Mouse (Mus musculus) CH12.LX (cell line): Measurements from ENCODE around the gene Fam205c. TPM values are rescaled to one million over a fixed set of nuclear protein-coding genes. Genes with fewer than 3 reads are reported as not detected.

Experiments used
- DNase-seq: peaks from one replicate; pipeline ENCODE4 v3.0.0-alpha.2; 2013; ENCODE audit errors: extremely low read depth
- H3K27ac ChIP-seq: 2 replicates; pipeline ENCODE4 v1.5.1; 2012; ENCODE audit warnings: low read depth, mild to moderate bottlenecking, control low read depth, moderate library complexity; ENCODE audit not compliant: insufficient read depth
- H3K27me3 ChIP-seq: replicated peaks from 2 replicates; pipeline ENCODE3; 2012; ENCODE audit warnings: inconsistent platforms
- H3K36me3 ChIP-seq, 2 experiments: replicated peaks in 1 of 2; 2 replicates each; pipeline versions ENCODE3 to v1.6.1; 2012; ENCODE audit warnings: inconsistent platforms in 1 of 2, low read length in 1 of 2, mild to moderate bottlenecking in 1 of 2, mixed read lengths in 1 of 2, moderate library complexity in 1 of 2; ENCODE audit not compliant: control insufficient read depth in 1 of 2, insufficient read depth in 1 of 2
- H3K4me1 ChIP-seq, 2 experiments: 2 replicates each; pipeline ENCODE4 v1.6.1; 2012; ENCODE audit warnings: inconsistent platforms in 1 of 2, moderate library complexity in 1 of 2; ENCODE audit not compliant: insufficient read depth in 2 of 2, control insufficient read depth in 1 of 2
- H3K4me2 ChIP-seq: 2 replicates; pipeline ENCODE4 v1.6.1; 2012; ENCODE audit warnings: low read depth, mild to moderate bottlenecking, control low read depth; ENCODE audit not compliant: poor library complexity, insufficient read depth, severe bottlenecking
- H3K4me3 ChIP-seq, 3 experiments: fragments of 150-350 bp in 1 of 3; sonication (generic) in 1 of 3; replicated peaks in 1 of 3; 2 replicates each; pipeline versions ENCODE3 to v1.5.1; 2011 to 2012; ENCODE audit warnings: low read depth in 2 of 3, low read length in 2 of 3, mild to moderate bottlenecking in 2 of 3, moderate library complexity in 2 of 3, control low read depth in 1 of 3, improper control_type of control experiment in 1 of 3, inconsistent platforms in 1 of 3, mixed read lengths in 1 of 3; ENCODE audit not compliant: poor library complexity in 1 of 3
- H3K79me2 ChIP-seq: replicated peaks from 2 replicates; pipeline ENCODE4 v1.6.1; 2012; ENCODE audit warnings: mild to moderate bottlenecking, moderate library complexity; ENCODE audit not compliant: control insufficient read depth, poor library complexity, insufficient read depth, severe bottlenecking; ENCODE audit errors: extremely low read depth
- H3K9ac ChIP-seq: 2 replicates; pipeline ENCODE4 v1.6.1; 2012; ENCODE audit warnings: low read depth, mild to moderate bottlenecking, control low read depth, moderate library complexity; ENCODE audit not compliant: insufficient read depth
- H3K9me3 ChIP-seq: replicated peaks from 2 replicates; pipeline ENCODE3; 2012; ENCODE audit warnings: low read length, inconsistent platforms, mixed read lengths
- BHLHE40 ChIP-seq: IDR thresholded peaks from 2 replicates; pipeline ENCODE4 v1.6.1; 2011; ENCODE audit warnings: mild to moderate bottlenecking, low read depth, low read length, improper control_type of control experiment
- CHD1 ChIP-seq: IDR thresholded peaks from 2 replicates; pipeline ENCODE4 v1.6.1; 2012; ENCODE audit warnings: low read depth, low read length, improper control_type of control experiment, inconsistent platforms
- CTCF ChIP-seq, 2 experiments: IDR thresholded peaks in 1 of 2; conservative IDR thresholded peaks in 1 of 2; 2 replicates each; pipeline ENCODE4 v1.5.1; 2011 to 2012; ENCODE audit warnings: low read depth in 2 of 2, low read length in 2 of 2, improper control_type of control experiment in 1 of 2, inconsistent platforms in 1 of 2, mild to moderate bottlenecking in 1 of 2, moderate library complexity in 1 of 2
- ELF1 ChIP-seq: IDR thresholded peaks from 2 replicates; pipeline ENCODE4 v1.6.1; 2014; ENCODE audit warnings: low read depth, mild to moderate bottlenecking, inconsistent platforms, low read length, improper control_type of control experiment
- EP300 ChIP-seq: IDR thresholded peaks from 2 replicates; pipeline ENCODE4 v1.6.1; 2011; ENCODE audit warnings: low read length, improper control_type of control experiment
- HCFC1 ChIP-seq: IDR thresholded peaks from 2 replicates; pipeline ENCODE4 v1.6.1; 2012; ENCODE audit warnings: low read depth, mild to moderate bottlenecking, inconsistent platforms, low read length, improper control_type of control experiment
- IRF4 ChIP-seq: IDR thresholded peaks from 2 replicates; pipeline ENCODE4 v1.6.1; 2014; ENCODE audit warnings: low read depth, mild to moderate bottlenecking, inconsistent platforms, low read length, improper control_type of control experiment
- JUND ChIP-seq: conservative IDR thresholded peaks from 2 replicates; pipeline ENCODE4 v1.6.1; 2011; ENCODE audit warnings: low read depth, low read length, improper control_type of control experiment
- MAFK ChIP-seq: IDR thresholded peaks from 2 replicates; pipeline ENCODE4 v1.6.1; 2011; ENCODE audit warnings: low read length, improper control_type of control experiment; ENCODE audit not compliant: insufficient replicate concordance
- MAX ChIP-seq: IDR thresholded peaks from 2 replicates; pipeline ENCODE4 v1.6.1; 2011; ENCODE audit warnings: low read length, improper control_type of control experiment
- MAZ ChIP-seq: IDR thresholded peaks from 2 replicates; pipeline ENCODE4 v1.6.1; 2012; ENCODE audit warnings: low read depth, mild to moderate bottlenecking, inconsistent platforms, low read length, improper control_type of control experiment, moderate library complexity
- MEF2A ChIP-seq: IDR thresholded peaks from 2 replicates; pipeline ENCODE4 v1.6.1; 2014; ENCODE audit warnings: low read depth, mild to moderate bottlenecking, inconsistent platforms, low read length, improper control_type of control experiment, borderline replicate concordance
- MXI1 ChIP-seq: IDR thresholded peaks from 2 replicates; pipeline ENCODE4 v1.6.1; 2011; ENCODE audit warnings: mild to moderate bottlenecking, low read depth, low read length, improper control_type of control experiment
- MYC ChIP-seq: IDR thresholded peaks from 2 replicates; pipeline ENCODE4 v1.6.1; 2011; ENCODE audit warnings: low read depth, mild to moderate bottlenecking, improper control_type of control experiment, low read length
- NELFE ChIP-seq: IDR thresholded peaks from 2 replicates; pipeline ENCODE4 v1.6.1; 2011; ENCODE audit warnings: low read depth, low read length, improper control_type of control experiment
- NRF1 ChIP-seq: IDR thresholded peaks from 2 replicates; pipeline ENCODE4 v1.6.1; 2014; ENCODE audit warnings: low read depth, mild to moderate bottlenecking, inconsistent platforms, low read length, improper control_type of control experiment, moderate library complexity
- RCOR1 ChIP-seq: conservative IDR thresholded peaks from 2 replicates; pipeline ENCODE4 v1.6.1; 2012; ENCODE audit warnings: low read depth, mild to moderate bottlenecking, inconsistent platforms, low read length, improper control_type of control experiment
- SIN3A ChIP-seq: IDR thresholded peaks from 2 replicates; pipeline ENCODE4 v1.6.1; 2012; ENCODE audit warnings: low read length, improper control_type of control experiment, inconsistent platforms
- SMC3 ChIP-seq: IDR thresholded peaks from 2 replicates; pipeline ENCODE4 v1.6.1; 2011; ENCODE audit warnings: low read depth, low read length, improper control_type of control experiment
- UBTF ChIP-seq: IDR thresholded peaks from 2 replicates; pipeline ENCODE4 v1.6.1; 2012; ENCODE audit warnings: low read depth, mild to moderate bottlenecking, inconsistent platforms, low read length, improper control_type of control experiment, moderate library complexity
- USF2 ChIP-seq: conservative IDR thresholded peaks from 2 replicates; pipeline ENCODE4 v1.6.1; 2011; ENCODE audit warnings: low read depth, low read length, improper control_type of control experiment
- ZC3H11A ChIP-seq: IDR thresholded peaks from 2 replicates; pipeline ENCODE4 v1.6.1; 2012; ENCODE audit warnings: low read depth, mild to moderate bottlenecking, inconsistent platforms, low read length, improper control_type of control experiment
- ZMIZ1 ChIP-seq: IDR thresholded peaks from 2 replicates; pipeline ENCODE4 v1.6.1; 2012; ENCODE audit warnings: low read depth, mild to moderate bottlenecking, inconsistent platforms, low read length, improper control_type of control experiment
- ZNF384 ChIP-seq: IDR thresholded peaks from 2 replicates; pipeline ENCODE4 v1.6.1; 2012; ENCODE audit warnings: low read depth, low read length, improper control_type of control experiment, inconsistent platforms
- dilution Hi-C: fragments of 300-500 bp; cut with MboI; formaldehyde crosslinking; loops from 2 replicates; pipeline ENCODE4 v1.14.3; 2020; ENCODE audit warnings: low sequenced_read_pairs; ENCODE audit not compliant: extremely low pct_unique_long_range_greater_than_20kb, extremely low pct_ligation_motif_present
- in situ Hi-C: fragments of 300-500 bp; cut with MboI; formaldehyde crosslinking; loops from 3 replicates; pipeline ENCODE4 v1.14.3; 2019; ENCODE audit warnings: low sequenced_read_pairs, low pct_ligation_motif_present, low pct_unique_long_range_greater_than_20kb, mixed read lengths
- polyA plus RNA-seq: library from polyadenylated mRNA; unstranded; fragments of >175 nt; gene quantifications from 2 replicates; pipeline ENCODE4 v1.2.1, GENCODE M21; 2012; ENCODE audit warnings: low read depth; ENCODE audit not compliant: insufficient read length
- total RNA-seq, 2 experiments: library from RNA; depleted of rRNA; stranded (reverse); fragments of 300-350 nt in 1 of 2; fragments of >200 nt in 1 of 2; gene quantifications; 2 replicates each; pipeline ENCODE4 v1.2.3; 2012 to 2014

Gene Fam205c
- total and polyA plus RNA-seq, 3 experiments = not detected

DNA sequence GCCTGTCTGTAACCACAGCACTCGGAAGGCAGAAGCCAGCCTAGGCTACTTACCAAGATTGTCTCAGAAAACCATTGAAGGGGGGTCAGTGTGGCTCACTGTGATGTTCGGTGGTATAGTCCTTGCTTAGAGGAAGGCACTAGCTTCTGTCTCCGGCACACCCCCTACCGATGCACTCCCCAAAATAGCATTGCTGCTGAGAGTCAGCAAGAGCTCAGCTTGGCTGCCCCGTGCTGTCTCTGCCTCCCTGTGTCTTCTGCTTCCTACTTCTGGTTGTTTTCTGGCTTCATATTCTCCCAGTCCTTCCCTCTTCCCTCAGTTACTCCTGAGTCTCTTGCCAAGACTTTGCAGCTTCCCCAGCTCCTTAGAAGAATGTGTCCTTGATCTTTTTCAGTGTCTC lies 26.8 kb upstream of the Fam205c start (continued):
- no peak for TF ChIP-seq MAFK
- TF ChIP-seq USF2 = no peak
- TF ChIP-seq MAZ = no peak

DNA sequence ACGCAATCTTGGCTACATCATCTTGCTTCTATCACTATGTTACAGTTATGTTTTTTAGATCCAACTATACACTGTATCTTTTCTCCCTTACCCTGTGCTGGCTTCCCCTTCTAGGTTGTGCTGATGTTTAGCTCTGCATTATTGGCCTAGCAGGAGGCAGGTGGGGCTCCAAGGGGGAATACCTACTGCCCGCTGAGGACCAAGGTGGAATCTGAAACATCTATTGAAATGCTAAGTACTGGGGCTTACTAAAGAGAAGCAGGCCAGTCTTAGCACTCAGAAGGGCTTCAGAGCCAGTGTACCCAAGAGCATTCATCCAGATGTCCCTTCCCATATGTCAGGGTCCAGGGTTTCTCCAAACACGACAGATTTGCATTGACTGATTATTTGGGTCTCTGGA lies 24.9 kb upstream of the Fam205c start:
- Histone ChIP-seq H3K4me3 (no peak overlapping the region), H3K36me3 (no peaks in the 10 kb centered on the region), H3K27me3 (peaks cover 54% of the 10 kb centered on the region), H3K27ac (no peak overlapping the region), H3K79me2 (no peaks in the 10 kb centered on the region), H3K9ac (no peak overlapping the region), H3K4me1 (no peaks in the 10 kb centered on the region; a peak in 1 of 4 replicates), H3K4me2 (no peak overlapping the region), H3K9me3 (no peaks in the 10 kb centered on the region)
- dilution Hi-C loops = no loop called here
- in situ Hi-C loops = no loop called here
- no peak for DNase-seq
- no peak for TF ChIP-seq MYC
- no peak for TF ChIP-seq IRF4
- TF ChIP-seq MAX = no peak
- no peak for TF ChIP-seq NRF1
- no peak for TF ChIP-seq EP300
- no peak for TF ChIP-seq RCOR1
- no peak for TF ChIP-seq ZNF384
- TF ChIP-seq NELFE = no peak
- no peak for TF ChIP-seq ZMIZ1
- TF ChIP-seq HCFC1 = no peak
- no peak for TF ChIP-seq SMC3
- no peak for TF ChIP-seq CTCF (conservative IDR thresholded peaks at IDR 0.05 in 1 of 2, IDR thresholded peaks at IDR 0.05 in 1 of 2; ENCODE audit: low read depth in 2 of 2, low read length in 2 of 2)

DNA sequence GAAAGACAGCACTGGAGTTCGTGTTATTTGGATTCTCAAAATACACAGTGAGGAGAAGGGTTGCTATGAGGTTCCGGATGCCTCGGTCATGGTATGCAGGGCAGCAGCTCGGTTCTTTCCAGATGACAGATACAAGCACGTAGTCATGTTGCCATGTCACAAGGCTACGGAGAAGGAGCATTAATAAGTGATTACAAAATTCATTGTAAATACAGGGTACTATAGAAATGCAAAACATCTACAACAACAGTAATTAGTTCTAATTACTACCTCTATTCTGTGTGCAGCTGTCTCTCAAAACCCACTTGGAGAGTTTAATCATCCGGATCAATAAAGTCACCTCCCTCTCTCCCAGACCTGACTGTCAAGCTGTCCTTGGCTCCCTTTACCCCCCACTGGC lies 21.1 kb upstream of the Fam205c start:
- Histone ChIP-seq H3K9me3 (peaks cover 3% of the 10 kb centered on the region), H3K4me2 (no peak overlapping the region), H3K27me3 (peaks cover 41% of the 10 kb centered on the region), H3K79me2 (no peaks in the 10 kb centered on the region), H3K4me3 (no peak overlapping the region), H3K9ac (no peak overlapping the region), H3K27ac (no peak overlapping the region), H3K4me1 (no peaks in the 10 kb centered on the region), H3K36me3 (no peaks in the 10 kb centered on the region)
- dilution Hi-C loops = no loop called here
- no peak for DNase-seq
- in situ Hi-C loops = no loop called here
- TF ChIP-seq IRF4 (no peak), CTCF (conservative IDR thresholded peaks at IDR 0.05 in 1 of 2, IDR thresholded peaks at IDR 0.05 in 1 of 2; ENCODE audit: low read depth in 2 of 2, low read length in 2 of 2) (no peak), ELF1 (no peak), MEF2A (no peak), ZMIZ1 (no peak), ZC3H11A (no peak), CHD1 (no peak), UBTF (no peak), MAZ (no peak), EP300 (no peak), MAFK (no peak), SIN3A (no peak), BHLHE40 (no peak), JUND (no peak), MXI1 (no peak)
